In genomic region chr6:140514205-140515110, GRCm38 (mm10) we compare ENCODE assay signal across 9 mouse cellular contexts.
A peak's percentile ranks its signal among the peaks of the same experiment; 100 is the strongest.
DNase-seq lines count a peak whose midpoint lies in the region; ATAC-seq and TF ChIP-seq lines count a peak whose summit lies in the region.
"Had no signal": no experiment of that assay in that cellular context is flagged by ENCODE, and none has a peak within 500 bp of the region (broad histone marks: within the 10 kb centered on the region; RNA-seq: fewer than 3 reads in every experiment).

No protein-coding gene starts in this region.

- H3K36me3 ChIP-seq in limb, embryonic 15.5 days = no peaks in the 10 kb centered on the region
- no peaks in the 10 kb centered on the region for H3K36me3 ChIP-seq in neural tube, embryonic 13.5 days
- H3K36me3 ChIP-seq: lung, embryonic 15.5 days had no signal

- peak overlapping the region; percentile 3; the same call in 1 of the 2 replicates for H3K4me3 ChIP-seq in left cerebral cortex, adult 2 months
- no peak overlapping the region for H3K4me3 ChIP-seq in limb, embryonic 15.5 days
- H3K4me3 ChIP-seq in neural tube, embryonic 13.5 days = no peak overlapping the region
- H3K4me3 ChIP-seq: lung, embryonic 15.5 days had no signal

- no peaks in the 10 kb centered on the region for H3K9me3 ChIP-seq in limb, embryonic 15.5 days
- no peaks in the 10 kb centered on the region for H3K9me3 ChIP-seq in neural tube, embryonic 13.5 days
- H3K9me3 ChIP-seq: lung, embryonic 15.5 days had no signal

- TF ChIP-seq CTCF in left cerebral cortex, adult 2 months (IDR thresholded peaks at IDR 0.05) = no peak

- 20% methylated on average over 8 of the region's 8 CpGs for WGBS in limb, embryonic 15.5 days
- WGBS in neural tube, embryonic 13.5 days = 19% methylated on average over 8 of the region's 8 CpGs

- no peak for DNase-seq in left cerebral cortex, adult 2 months (ENCODE audit: extremely low spot score in 1 of 2, low spot score in 2 of 2)
- DNase-seq in left cerebral cortex, adult 9 months (ENCODE audit: low spot score in 2 of 2) = no peak
- DNase-seq in embryo, embryonic 9.5 days (ENCODE audit: extremely low spot score) = peak; percentile 29
- peak; percentile 39 for DNase-seq in heart, postnatal 4 days
- DNase-seq in frontal cortex, postnatal 10 days (ENCODE audit: low spot score in 2 of 2) = no peak

- no peak for ATAC-seq in limb, embryonic 15.5 days (ENCODE audit: insufficient number of reproducible peaks, low FRiP score, low TSS enrichment, low read depth)
- no peak for ATAC-seq in neural tube, embryonic 13.5 days (ENCODE audit: low read depth)
- ATAC-seq in erythroblast, adult 5-6 weeks (replicated peaks; ENCODE audit: low FRiP score, poor library complexity, severe bottlenecking) = no peak

- intact Hi-C loops in left cerebral cortex, adult 2 months (cut with DNase I) = loop anchor here (5.0 kb wide), 1 partner anchor 37 kb away; no protein-coding TSS in a partner anchor

- peak overlapping the region; percentile 73 for H3K27ac ChIP-seq in left cerebral cortex, adult 2 months
- peak overlapping the region; percentile 50; the same call in 1 of the 2 replicates for H3K27ac ChIP-seq in limb, embryonic 15.5 days
- peak overlapping the region; percentile 52 for H3K27ac ChIP-seq in neural tube, embryonic 13.5 days (replicated peaks)
- H3K27ac ChIP-seq: lung, embryonic 15.5 days had no signal

- no peak overlapping the region for H3K9ac ChIP-seq in limb, embryonic 15.5 days
- H3K9ac ChIP-seq in neural tube, embryonic 13.5 days = no peak overlapping the region
- H3K9ac ChIP-seq: lung, embryonic 15.5 days had no signal

- H3K4me1 ChIP-seq in limb, embryonic 15.5 days = peaks cover 26% of the 10 kb centered on the region
- H3K4me1 ChIP-seq in neural tube, embryonic 13.5 days (replicated peaks) = peaks cover 51% of the 10 kb centered on the region

- H3K27me3 ChIP-seq in limb, embryonic 15.5 days = no peaks in the 10 kb centered on the region
- H3K27me3 ChIP-seq in neural tube, embryonic 13.5 days = no peaks in the 10 kb centered on the region
- H3K27me3 ChIP-seq: lung, embryonic 15.5 days had no signal

- H3K4me2 ChIP-seq in limb, embryonic 15.5 days = no peak overlapping the region
- no peak overlapping the region for H3K4me2 ChIP-seq in neural tube, embryonic 13.5 days
- H3K4me2 ChIP-seq: lung, embryonic 15.5 days had no signal

Comparison
In these comparisons a context has a peak if more than half of its experiments do, and no peak if none do; other contexts are left out.
1. DNase-seq: peak in embryo, embryonic 9.5 days (single experiment) and heart, postnatal 4 days (single experiment); none in left cerebral cortex, adult 2 months (0 of 2), left cerebral cortex, adult 9 months (0 of 2) and frontal cortex, postnatal 10 days (0 of 2).
2. Peak in every context shown above with its lines, with median percentiles within 50 percentile points of each other: H3K27ac ChIP-seq.